Mouse (Mus musculus) frontal cortex, postnatal 25 days (tissue): ENCODE results near the gene 9530053A07Rik.
A peak's percentile ranks its signal among the peaks of the same experiment; 100 is the strongest.
"Not testable (repeated sequence)": the region's sequence is repeated elsewhere in the genome, so short reads cannot be mapped to it uniquely, and the experiment has no call there.

ENCODE experiments used
- DNase-seq, 2 experiments: peaks; one replicate each; pipeline ENCODE4 v3.0.0; 2022; ENCODE audit warnings: low spot score in 2 of 2

Gene 9530053A07Rik

DNA sequence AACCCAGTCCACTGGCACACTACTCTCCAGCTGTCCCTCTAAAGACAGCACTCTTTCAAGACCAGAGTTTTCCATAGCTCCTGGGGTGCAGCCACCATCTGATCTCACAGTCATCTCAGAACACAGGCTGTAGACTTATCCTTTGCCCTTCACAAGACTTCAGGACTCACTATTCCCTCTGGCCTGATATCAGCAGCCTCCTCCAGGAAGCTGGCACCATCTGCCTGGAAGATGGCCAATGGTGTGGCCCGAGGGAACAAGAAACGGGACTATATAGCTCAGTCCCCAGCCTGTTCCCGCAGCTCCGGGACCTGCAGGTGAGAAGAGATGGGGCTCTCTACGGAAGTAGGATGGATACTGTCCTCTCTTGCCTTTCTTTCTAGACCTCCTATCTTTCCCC lies at the start of gene 9530053A07Rik:
Gene 9530053A07Rik (plus strand): TSS at position 301 of the 400 bp plus-strand sequence.
- DNase-seq: no peak

DNA sequence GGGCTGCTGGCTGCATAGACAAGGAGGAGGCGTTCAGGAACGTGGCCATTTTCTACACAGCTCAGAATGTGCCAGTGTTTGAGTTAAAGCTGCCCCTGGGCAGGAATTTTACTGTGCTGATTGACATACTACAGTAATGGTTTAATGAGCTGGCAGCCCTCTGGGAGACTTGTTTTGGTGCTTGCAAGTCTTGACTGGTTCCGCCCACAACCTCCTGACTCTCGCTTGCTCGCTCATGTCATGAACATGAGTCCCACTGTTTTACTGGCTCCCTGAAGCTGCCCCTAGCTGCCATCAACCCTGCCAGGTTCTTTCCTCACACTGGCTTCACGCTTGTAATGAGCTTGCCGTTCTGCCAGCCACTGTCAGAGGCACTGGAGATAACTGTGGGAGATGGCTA lies 45.1 kb upstream of the 9530053A07Rik start:
- peak; percentile 9 to 15 for DNase-seq

DNA sequence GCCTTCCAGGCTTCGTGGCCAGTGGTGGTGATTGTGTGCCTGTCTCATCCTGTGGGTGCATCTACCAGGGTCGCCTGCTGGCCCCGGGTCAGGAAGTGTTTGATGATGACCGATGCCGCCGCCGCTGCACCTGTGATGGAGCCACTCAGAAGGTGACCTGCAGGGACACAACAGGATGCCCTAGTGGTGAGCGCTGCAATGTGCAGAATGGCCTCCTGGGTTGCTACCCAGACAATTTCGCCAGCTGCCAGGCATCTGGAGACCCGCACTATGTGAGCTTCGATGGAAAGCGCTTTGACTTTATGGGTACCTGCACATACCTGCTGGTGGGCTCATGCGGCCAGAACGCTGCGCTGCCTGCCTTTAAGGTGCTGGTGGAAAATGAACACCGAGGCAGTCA lies 43.0 kb upstream of the 9530053A07Rik start:
- DNase-seq: no peak

GRCm38 (mm10) chr7:28093541-28093940 lies 35.7 kb upstream of the 9530053A07Rik start:
- no peak for DNase-seq

DNA sequence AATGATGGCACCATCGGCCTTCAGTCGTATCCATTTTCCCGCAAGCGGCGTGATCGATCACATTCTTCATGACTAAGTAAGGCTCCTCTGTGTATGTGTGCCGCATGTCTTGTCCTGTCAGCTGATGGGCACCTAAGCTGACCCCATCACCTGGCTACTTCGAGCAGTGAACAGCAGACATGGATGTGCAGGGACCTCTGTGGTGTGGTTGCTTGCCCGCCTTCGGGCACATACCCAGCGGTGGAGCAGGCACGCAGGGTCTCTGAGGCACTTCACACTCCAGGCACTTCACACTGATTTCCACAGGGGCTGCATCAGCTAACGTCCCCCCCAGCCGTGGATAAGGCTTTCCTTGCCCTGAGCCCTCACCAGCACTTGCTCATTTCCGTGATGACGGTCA lies 30.2 kb upstream of the 9530053A07Rik start:
- no peak for DNase-seq

DNA sequence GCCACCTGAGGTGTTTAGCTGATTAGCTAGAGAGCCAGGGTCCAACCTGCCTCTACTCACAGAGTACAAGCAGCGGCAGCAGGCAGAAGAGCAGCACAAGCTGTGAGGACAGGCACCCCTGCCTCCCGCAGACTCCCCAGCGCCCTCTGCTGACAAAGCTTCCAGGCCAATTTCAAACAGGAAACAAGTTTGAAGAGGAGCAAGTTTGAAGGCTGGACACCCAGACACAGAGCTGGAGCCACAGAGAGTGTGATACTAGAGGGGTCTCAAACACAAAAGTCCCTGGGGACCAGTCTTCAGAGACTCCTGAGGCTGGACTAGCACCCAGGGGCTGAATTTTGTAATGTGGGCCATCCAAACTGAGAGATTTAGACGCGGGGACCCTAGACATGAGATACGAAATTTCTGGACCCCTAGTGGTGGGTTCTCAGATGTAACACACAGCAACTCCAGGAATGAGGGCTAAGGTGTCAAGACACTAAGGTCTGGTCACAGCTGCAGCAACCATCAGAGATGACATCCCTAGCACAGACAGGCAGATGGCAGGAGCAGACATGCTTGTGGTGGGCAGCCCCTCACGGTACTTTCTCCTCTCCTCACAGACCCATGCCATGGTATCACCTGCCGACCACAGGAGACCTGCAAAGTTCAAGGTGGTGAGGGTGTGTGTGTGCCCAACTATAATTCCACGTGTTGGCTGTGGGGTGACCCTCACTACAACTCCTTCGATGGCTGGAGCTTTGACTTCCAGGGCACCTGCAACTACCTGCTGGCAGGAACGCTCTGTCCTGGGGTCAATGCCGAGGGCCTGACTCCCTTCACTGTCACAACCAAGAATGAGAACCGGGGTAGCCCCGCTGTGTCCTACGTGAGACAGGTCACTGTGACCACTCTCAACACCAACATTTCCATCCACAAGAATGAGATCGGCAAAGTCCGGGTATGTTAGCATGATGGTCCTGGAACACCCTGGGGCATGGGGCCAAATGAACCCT lies 28.4 kb upstream of the 9530053A07Rik start:
- no peak for DNase-seq

DNA sequence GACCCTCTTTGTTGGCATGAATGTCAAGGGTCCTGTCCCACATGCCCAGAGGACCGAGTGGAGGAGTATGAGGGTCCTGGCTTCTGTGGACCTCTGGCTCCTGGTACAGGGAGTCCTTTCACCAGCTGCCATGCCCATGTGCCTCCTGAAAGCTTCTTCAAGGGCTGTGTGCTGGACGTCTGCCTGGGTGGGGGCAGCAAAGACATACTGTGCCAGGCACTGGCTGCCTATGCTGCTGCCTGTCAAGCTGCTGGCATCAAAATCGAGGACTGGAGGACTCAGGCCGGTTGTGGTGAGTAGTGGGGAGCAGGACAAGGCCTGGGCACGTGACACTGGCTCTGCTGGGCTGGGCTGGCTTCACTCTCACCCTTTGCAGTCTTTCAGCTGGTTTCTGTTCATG lies 26.3 kb upstream of the 9530053A07Rik start:
- not testable (repeated sequence) for DNase-seq

- DNase-seq: no peak
Measured at GRCm38 (mm10) chr7:28104670-28105069, 24.6 kb upstream of the 9530053A07Rik start.

DNA sequence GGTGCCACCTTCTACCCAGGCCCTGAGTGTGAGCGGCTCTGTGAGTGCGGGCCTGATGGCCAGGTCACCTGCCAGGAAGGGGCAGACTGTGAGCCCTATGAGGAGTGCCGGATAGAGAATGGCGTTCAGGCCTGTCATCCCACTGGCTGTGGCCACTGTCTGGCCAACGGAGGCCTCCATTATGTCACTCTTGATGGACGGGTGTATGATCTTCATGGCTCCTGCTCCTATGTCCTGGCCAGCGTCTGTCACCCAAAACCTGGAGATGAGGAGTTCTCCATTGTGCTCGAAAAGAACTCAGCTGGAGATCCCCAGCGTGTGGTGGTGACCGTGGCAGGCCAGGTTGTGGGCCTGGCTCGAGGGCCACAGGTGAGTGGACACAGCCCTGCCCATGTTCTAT lies 23.0 kb upstream of the 9530053A07Rik start:
- DNase-seq: no peak

DNA sequence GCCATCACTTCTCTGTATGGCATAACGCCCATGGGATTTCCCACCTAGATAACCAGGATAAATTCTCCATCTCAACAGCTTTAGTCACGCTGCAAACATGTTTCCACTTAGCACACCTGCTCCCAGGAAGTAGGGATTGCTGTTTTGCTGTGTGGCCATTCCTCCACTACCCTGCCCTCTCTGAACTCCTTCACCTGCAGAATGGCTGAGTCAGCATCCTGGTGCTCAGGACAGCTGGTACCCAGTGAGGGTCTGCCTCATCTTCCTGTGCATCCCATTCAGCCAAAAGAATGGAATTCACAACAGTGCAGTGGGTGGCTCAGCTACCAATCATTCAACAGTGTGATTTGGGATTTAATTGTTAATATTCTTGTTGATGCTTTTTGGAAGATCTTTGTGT lies 14.6 kb upstream of the 9530053A07Rik start:
- no peak for DNase-seq

DNA sequence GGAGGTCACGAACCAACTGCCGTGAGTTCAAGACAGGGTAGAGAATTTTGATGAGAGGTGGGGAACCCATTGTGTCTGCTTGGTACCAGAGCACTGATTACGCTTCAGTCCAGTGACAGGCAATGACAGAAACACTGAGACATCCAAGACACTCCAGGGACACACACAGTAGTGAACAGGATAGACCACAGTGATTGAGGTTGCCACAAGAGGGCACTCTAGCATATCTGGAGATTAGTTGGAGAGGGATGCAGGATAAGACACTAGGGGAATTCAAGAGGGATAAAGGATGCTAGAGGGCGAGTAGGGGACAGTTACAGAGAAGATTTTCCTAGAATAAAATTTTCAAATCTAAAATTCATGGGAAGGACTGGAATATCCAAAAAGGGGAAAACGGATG lies 8.3 kb downstream of the 9530053A07Rik start:
- peak in 1 of 2 experiments; percentile 28 for DNase-seq

DNA sequence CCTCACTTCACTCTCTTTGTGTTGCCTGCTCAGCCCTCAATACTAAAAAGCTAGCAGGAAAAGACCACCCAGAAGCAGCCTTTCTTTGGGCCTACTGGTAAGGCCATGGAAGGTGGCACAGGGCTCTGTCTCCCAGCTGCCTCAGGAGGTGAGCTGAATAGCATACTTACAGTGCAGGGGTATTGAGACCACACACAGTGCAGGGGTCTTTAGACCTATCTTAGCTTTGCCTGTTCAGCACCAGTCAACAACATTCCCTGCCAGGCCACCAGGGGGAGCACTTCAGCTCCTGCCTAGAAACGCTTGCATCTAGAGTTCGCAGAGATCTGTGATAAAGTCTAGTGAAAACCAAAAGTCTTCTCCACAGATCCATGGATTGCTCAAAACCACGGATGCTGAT lies 19.0 kb downstream of the 9530053A07Rik start:
- DNase-seq: peak; percentile 29 to 53

- DNase-seq: no peak
Measured at GRCm38 (mm10) chr7:28149841-28150240, 20.6 kb downstream of the 9530053A07Rik start.

- peak; percentile 31 to 37 for DNase-seq
Measured at GRCm38 (mm10) chr7:28151584-28152221, 22.4 kb downstream of the 9530053A07Rik start.

- not testable (repeated sequence) for DNase-seq
Measured at GRCm38 (mm10) chr7:28153595-28153994, 24.3 kb downstream of the 9530053A07Rik start.

- no peak for DNase-seq
Measured at GRCm38 (mm10) chr7:28159292-28159691, 30.0 kb downstream of the 9530053A07Rik start.

DNA sequence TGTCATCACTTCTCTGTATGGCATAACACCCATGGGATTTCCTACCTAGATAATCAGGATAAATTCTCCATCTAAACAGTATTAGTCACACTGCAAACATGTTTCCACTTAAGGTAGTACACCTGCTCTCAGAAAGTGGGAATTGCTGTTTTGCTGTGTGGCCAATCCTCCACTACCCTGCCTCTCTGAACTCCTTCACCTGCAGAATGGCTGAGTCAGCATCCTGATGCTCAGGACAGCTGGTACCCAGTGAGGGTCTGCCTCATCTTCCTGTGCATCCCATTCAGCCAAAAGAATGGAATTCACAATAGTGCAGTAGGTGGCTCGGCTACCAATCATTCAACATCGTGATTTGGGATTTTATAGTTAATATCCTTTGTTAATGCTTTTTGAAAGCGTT lies 30.6 kb downstream of the 9530053A07Rik start:
- no peak for DNase-seq

DNA sequence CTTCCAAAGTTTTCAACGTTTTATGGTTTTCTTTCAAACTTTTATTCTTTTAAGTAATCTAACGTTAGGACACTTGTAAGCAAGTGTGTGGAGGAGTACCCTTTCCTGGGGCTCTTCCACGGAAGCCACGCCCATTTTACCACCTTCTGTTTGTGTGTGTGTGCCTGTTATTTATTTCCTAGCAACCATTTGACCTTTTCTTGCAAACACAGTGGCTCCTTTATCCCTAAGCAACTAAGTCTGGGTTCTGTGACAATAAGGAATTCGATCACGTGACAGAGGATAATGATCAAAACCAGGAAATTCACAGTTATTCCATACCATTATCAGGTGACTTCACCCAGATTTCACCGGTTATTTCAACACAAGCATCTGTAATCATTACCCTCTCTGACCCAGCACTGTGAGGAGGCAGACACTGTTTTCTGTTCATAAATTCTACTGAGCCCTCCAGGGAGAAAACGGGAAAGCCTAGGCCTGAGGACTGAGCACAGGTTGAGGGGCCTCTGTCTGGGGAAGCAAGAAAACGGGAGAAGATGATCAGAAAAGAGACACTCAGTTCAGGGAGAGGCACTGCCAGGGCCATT lies 32.0 kb downstream of the 9530053A07Rik start:
- DNase-seq: no peak

DNA sequence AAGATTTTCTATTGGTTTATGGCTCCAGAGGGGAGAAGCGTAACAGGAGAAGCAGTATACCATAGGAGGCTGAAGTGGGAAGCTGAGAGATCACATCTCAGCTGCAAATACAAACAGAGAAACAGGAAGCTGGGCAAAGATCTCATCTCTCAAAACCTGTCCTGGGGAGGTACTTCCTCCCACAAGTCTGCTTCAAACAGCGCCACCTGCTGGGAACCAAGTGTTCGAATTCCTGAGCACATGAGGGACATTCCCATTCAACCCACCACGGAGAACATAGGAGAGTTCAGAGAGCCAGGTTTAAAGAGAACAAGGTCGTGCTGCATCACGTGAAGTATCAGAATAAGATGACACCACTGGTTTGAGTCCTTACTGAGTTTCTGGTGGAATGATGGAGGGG lies 36.1 kb downstream of the 9530053A07Rik start:
- no peak for DNase-seq

- peak in 1 of 2 experiments; percentile 32 for DNase-seq
Measured at GRCm38 (mm10) chr7:28168320-28169115, 39.3 kb downstream of the 9530053A07Rik start.
